Mouse (Mus musculus): Measurements from ENCODE around the gene Adamtsl1. TPM values are rescaled to one million over a fixed set of nuclear protein-coding genes. Genes with fewer than 3 reads are reported as not detected.

The Adamtsl1 gene
- polyA plus RNA-seq, 1 experiment: 2.7 TPM

DNA sequence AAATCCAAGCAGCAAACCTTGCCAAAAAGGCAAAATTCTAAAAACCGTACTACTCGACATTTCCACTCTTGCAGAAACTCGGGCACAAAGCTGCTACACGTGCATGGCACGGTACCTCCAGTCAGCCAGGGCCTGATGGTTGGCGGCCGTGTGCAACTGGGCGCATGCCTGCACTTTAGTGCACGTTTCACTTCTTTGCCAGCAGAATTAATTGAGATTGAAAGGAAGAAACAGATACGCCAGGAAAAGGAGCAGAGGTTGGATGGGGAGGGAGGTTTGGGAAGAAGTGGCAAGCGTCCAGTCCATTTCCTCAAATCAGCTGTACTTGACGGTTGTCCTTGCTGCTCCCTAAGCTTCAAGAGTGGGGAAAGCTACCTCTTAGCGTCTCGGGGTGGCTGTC lies 664.1 kb downstream of the Adamtsl1 start:
- H3K79me2 ChIP-seq (ENCODE audit: control insufficient read depth, insufficient read depth): no peaks in the 10 kb centered on the region
- H3K4me3 ChIP-seq: no peak overlapping the region
- TF ChIP-seq REST (IDR thresholded peaks at IDR 0.05; ENCODE audit: insufficient read depth, insufficient read length) (no peak), E2F4 (IDR thresholded peaks at IDR 0.05; ENCODE audit: insufficient read depth) (no peak), SRF (IDR thresholded peaks at IDR 0.05; ENCODE audit: control insufficient read depth, insufficient read length, low read depth) (no peak), MAX (IDR thresholded peaks at IDR 0.05; ENCODE audit: low read depth) (no peak), CEBPB (IDR thresholded peaks at IDR 0.05; ENCODE audit: insufficient read depth, poor library complexity, severe bottlenecking) (no peak), POLR2AphosphoS2 (IDR thresholded peaks at IDR 0.05; ENCODE audit: insufficient read length, low read depth) (no peak), TCF3 (IDR thresholded peaks at IDR 0.05; ENCODE audit: insufficient read length, low read depth) (no peak), POLR2A (IDR thresholded peaks at IDR 0.05; ENCODE audit: insufficient read length, low read depth) (no peak), USF1 (IDR thresholded peaks at IDR 0.05; ENCODE audit: low read depth) (no peak), MYOD1 (IDR thresholded peaks at IDR 0.05; ENCODE audit: control insufficient read depth in 1 of 3, insufficient read length in 2 of 3, low read depth in 2 of 3) (no peak), MYOG (IDR thresholded peaks at IDR 0.05; ENCODE audit: control insufficient read depth in 1 of 3, insufficient read depth in 1 of 3, insufficient read length in 2 of 3, low read depth in 2 of 3) (no peak), TCF12 (IDR thresholded peaks at IDR 0.05; ENCODE audit: insufficient read depth, poor library complexity, severe bottlenecking) (no peak)
- no peaks in the 10 kb centered on the region for H3K36me3 ChIP-seq (ENCODE audit: control insufficient read depth, insufficient read depth)
- no peaks in the 10 kb centered on the region for H3K27me3 ChIP-seq (ENCODE audit: control insufficient read depth, insufficient read depth, insufficient read length)
- H3ac ChIP-seq (ENCODE audit: control insufficient read depth, insufficient read length): no peak overlapping the region
- H3K4me2 ChIP-seq (ENCODE audit: low read depth): no peak overlapping the region

GRCm38 (mm10) chr4:86183701-86184173 lies 669.8 kb downstream of the Adamtsl1 start:
- Histone ChIP-seq H3K79me2 (ENCODE audit: control insufficient read depth, insufficient read depth) (no peaks in the 10 kb centered on the region), H3K4me3 (no peak overlapping the region), H3K27me3 (ENCODE audit: control insufficient read depth, insufficient read depth, insufficient read length) (no peaks in the 10 kb centered on the region), H3ac (ENCODE audit: control insufficient read depth, insufficient read length) (no peak overlapping the region), H3K4me2 (ENCODE audit: low read depth) (no peak overlapping the region), H3K36me3 (ENCODE audit: control insufficient read depth, insufficient read depth) (no peaks in the 10 kb centered on the region)
- TF ChIP-seq MYOD1 (IDR thresholded peaks at IDR 0.05; ENCODE audit: control insufficient read depth in 1 of 3, insufficient read length in 2 of 3, low read depth in 2 of 3) (no peak), MAX (IDR thresholded peaks at IDR 0.05; ENCODE audit: low read depth) (no peak), CEBPB (IDR thresholded peaks at IDR 0.05; ENCODE audit: insufficient read depth, poor library complexity, severe bottlenecking) (no peak), POLR2A (IDR thresholded peaks at IDR 0.05; ENCODE audit: insufficient read length, low read depth) (no peak), REST (IDR thresholded peaks at IDR 0.05; ENCODE audit: insufficient read depth, insufficient read length) (no peak), TCF12 (IDR thresholded peaks at IDR 0.05; ENCODE audit: insufficient read depth, poor library complexity, severe bottlenecking) (no peak)

- no peak overlapping the region for H3K4me2 ChIP-seq (ENCODE audit: low read depth)
- H3K27me3 ChIP-seq (ENCODE audit: control insufficient read depth, insufficient read depth, insufficient read length): no peaks in the 10 kb centered on the region
- no peaks in the 10 kb centered on the region for H3K36me3 ChIP-seq (ENCODE audit: control insufficient read depth, insufficient read depth)
- no peak overlapping the region for H3K4me3 ChIP-seq
- H3K79me2 ChIP-seq (ENCODE audit: control insufficient read depth, insufficient read depth): no peaks in the 10 kb centered on the region
- no peak overlapping the region for H3ac ChIP-seq (ENCODE audit: control insufficient read depth, insufficient read length)
- TF ChIP-seq POLR2AphosphoS2 (IDR thresholded peaks at IDR 0.05; ENCODE audit: insufficient read length, low read depth) (no peak), POLR2A (IDR thresholded peaks at IDR 0.05; ENCODE audit: insufficient read length, low read depth) (no peak), E2F4 (IDR thresholded peaks at IDR 0.05; ENCODE audit: insufficient read depth) (no peak)
Measured at GRCm38 (mm10) chr4:86189853-86190252, 675.9 kb downstream of the Adamtsl1 start.

DNA sequence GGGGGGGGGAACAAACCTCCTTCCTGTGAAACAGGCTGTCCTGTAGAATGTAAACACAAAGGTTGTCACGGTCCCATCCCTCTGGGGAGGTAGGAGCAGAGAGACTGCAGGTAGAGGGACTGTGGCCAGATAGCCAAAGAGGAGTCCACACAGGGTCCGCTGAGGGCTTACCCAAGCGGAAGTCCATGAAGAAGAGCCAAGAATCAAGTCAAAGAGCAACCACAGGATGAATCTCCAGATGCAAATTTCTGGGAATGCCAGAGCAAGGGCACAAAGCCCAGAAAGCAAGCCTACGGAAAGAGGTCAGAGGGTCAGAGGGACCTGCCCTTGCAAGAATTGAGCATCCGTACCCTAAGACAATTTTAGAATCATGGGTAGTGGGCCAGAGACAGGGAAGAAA lies 677.2 kb downstream of the Adamtsl1 start:
- H3K27me3 ChIP-seq (ENCODE audit: control insufficient read depth, insufficient read depth, insufficient read length): no peaks in the 10 kb centered on the region
- H3K36me3 ChIP-seq (ENCODE audit: control insufficient read depth, insufficient read depth): no peaks in the 10 kb centered on the region
- no peak overlapping the region for H3ac ChIP-seq (ENCODE audit: control insufficient read depth, insufficient read length)
- H3K79me2 ChIP-seq (ENCODE audit: control insufficient read depth, insufficient read depth): no peaks in the 10 kb centered on the region
- TF ChIP-seq USF1 (IDR thresholded peaks at IDR 0.05; ENCODE audit: low read depth) (no peak), MAX (IDR thresholded peaks at IDR 0.05; ENCODE audit: low read depth) (no peak), MYOG (IDR thresholded peaks at IDR 0.05; ENCODE audit: control insufficient read depth in 1 of 3, insufficient read depth in 1 of 3, insufficient read length in 2 of 3, low read depth in 2 of 3) (no peak), POLR2AphosphoS2 (IDR thresholded peaks at IDR 0.05; ENCODE audit: insufficient read length, low read depth) (no peak), CEBPB (IDR thresholded peaks at IDR 0.05; ENCODE audit: insufficient read depth, poor library complexity, severe bottlenecking) (no peak), E2F4 (IDR thresholded peaks at IDR 0.05; ENCODE audit: insufficient read depth) (no peak), TCF3 (IDR thresholded peaks at IDR 0.05; ENCODE audit: insufficient read length, low read depth) (no peak), REST (IDR thresholded peaks at IDR 0.05; ENCODE audit: insufficient read depth, insufficient read length) (no peak), MYOD1 (IDR thresholded peaks at IDR 0.05; ENCODE audit: control insufficient read depth in 1 of 3, insufficient read length in 2 of 3, low read depth in 2 of 3) (no peak), POLR2A (IDR thresholded peaks at IDR 0.05; ENCODE audit: insufficient read length, low read depth) (no peak), SRF (IDR thresholded peaks at IDR 0.05; ENCODE audit: control insufficient read depth, insufficient read length, low read depth) (no peak), TCF12 (IDR thresholded peaks at IDR 0.05; ENCODE audit: insufficient read depth, poor library complexity, severe bottlenecking) (no peak)
- H3K4me3 ChIP-seq: no peak overlapping the region
- no peak overlapping the region for H3K4me2 ChIP-seq (ENCODE audit: low read depth)

DNA sequence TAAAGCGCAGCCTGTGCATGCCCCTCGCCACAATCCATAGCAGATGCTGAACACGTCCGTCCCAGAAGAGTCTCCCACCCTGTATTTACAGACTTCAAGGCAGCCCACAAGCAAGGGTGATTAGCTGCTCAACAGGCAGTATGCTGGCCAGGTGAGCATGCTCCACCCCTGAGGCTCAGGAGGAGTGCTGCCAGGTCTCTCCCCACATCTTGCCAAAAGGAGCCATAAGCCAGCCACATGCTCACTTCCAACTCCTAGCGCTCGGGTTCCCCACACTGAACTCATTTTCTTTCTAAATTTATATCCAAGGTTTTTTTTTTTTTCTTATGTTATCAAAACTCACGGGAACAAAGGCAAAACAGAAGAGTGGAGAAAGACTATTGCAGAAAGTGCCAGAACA lies 687.8 kb downstream of the Adamtsl1 start:
- no peak overlapping the region for H3ac ChIP-seq (ENCODE audit: control insufficient read depth, insufficient read length)
- H3K4me2 ChIP-seq (ENCODE audit: low read depth): no peak overlapping the region
- H3K79me2 ChIP-seq (ENCODE audit: control insufficient read depth, insufficient read depth): no peaks in the 10 kb centered on the region
- H3K27me3 ChIP-seq (ENCODE audit: control insufficient read depth, insufficient read depth, insufficient read length): no peaks in the 10 kb centered on the region
- no peak for TF ChIP-seq SRF (IDR thresholded peaks at IDR 0.05; ENCODE audit: control insufficient read depth, insufficient read length, low read depth)
- no peak for TF ChIP-seq MAX (IDR thresholded peaks at IDR 0.05; ENCODE audit: low read depth)
- TF ChIP-seq TCF3 (IDR thresholded peaks at IDR 0.05; ENCODE audit: insufficient read length, low read depth): no peak
- TF ChIP-seq REST (IDR thresholded peaks at IDR 0.05; ENCODE audit: insufficient read depth, insufficient read length): no peak
- no peak for TF ChIP-seq TCF12 (IDR thresholded peaks at IDR 0.05; ENCODE audit: insufficient read depth, poor library complexity, severe bottlenecking)
- no peak for TF ChIP-seq MYOD1 (IDR thresholded peaks at IDR 0.05; ENCODE audit: control insufficient read depth in 1 of 3, insufficient read length in 2 of 3, low read depth in 2 of 3)
- TF ChIP-seq USF1 (IDR thresholded peaks at IDR 0.05; ENCODE audit: low read depth): no peak
- no peak for TF ChIP-seq POLR2AphosphoS2 (IDR thresholded peaks at IDR 0.05; ENCODE audit: insufficient read length, low read depth)
- TF ChIP-seq POLR2A (IDR thresholded peaks at IDR 0.05; ENCODE audit: insufficient read length, low read depth): no peak
- no peak for TF ChIP-seq CEBPB (IDR thresholded peaks at IDR 0.05; ENCODE audit: insufficient read depth, poor library complexity, severe bottlenecking)
- no peak for TF ChIP-seq MYOG (IDR thresholded peaks at IDR 0.05; ENCODE audit: control insufficient read depth in 1 of 3, insufficient read depth in 1 of 3, insufficient read length in 2 of 3, low read depth in 2 of 3)
- no peak for TF ChIP-seq E2F4 (IDR thresholded peaks at IDR 0.05; ENCODE audit: insufficient read depth)
- no peaks in the 10 kb centered on the region for H3K36me3 ChIP-seq (ENCODE audit: control insufficient read depth, insufficient read depth)
- no peak overlapping the region for H3K4me3 ChIP-seq

All from myocyte (in vitro differentiated cells).